12 mouse cellular contexts compared by ENCODE assay signal in the genomic region with DNA sequence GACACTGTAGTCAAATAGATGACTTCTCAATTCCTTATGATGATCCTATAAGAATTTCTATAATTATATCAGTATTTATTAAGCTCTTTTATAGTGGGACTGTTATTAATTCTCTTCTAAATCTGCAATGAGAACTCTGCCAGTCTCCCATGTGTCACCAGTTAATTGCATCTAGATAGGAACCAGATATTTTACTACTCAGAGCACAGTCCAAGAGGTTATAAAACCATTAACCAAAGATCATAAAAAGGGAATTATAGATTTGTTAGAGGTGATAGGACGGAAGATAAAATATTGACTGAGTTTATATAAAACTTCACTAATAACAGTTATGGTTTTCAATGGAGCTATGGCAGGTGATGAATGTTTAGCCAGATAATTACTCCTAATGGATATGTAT. TPM values are rescaled to one million over a fixed set of nuclear protein-coding genes. Genes with fewer than 3 reads are reported as not detected.
ATAC-seq and TF ChIP-seq lines count a peak whose summit lies in the region.
"Had no signal": no experiment of that assay in that cellular context is flagged by ENCODE, and none has a peak within 500 bp of the region (broad histone marks: within the 10 kb centered on the region; RNA-seq: fewer than 3 reads in every experiment).

No protein-coding gene starts in this region.

- 51% methylated on average over 1 of the region's 1 CpGs for WGBS in intestine, embryonic 15.5 days
- WGBS in intestine, postnatal 0 days, result 38% methylated on average over 1 of the region's 1 CpGs
- 53% methylated on average over 1 of the region's 1 CpGs for WGBS in intestine, embryonic 16.5 days
- WGBS in heart, embryonic 12.5 days, result 69% methylated on average over 1 of the region's 1 CpGs

- H3K4me3 ChIP-seq in intestine, embryonic 15.5 days (replicated peaks), result no peak overlapping the region
- no peak overlapping the region for H3K4me3 ChIP-seq in intestine, postnatal 0 days (ENCODE audit: low read depth, low read length)
- H3K4me3 ChIP-seq in intestine, embryonic 16.5 days (ENCODE audit: low read length), result no peak overlapping the region
- no peak overlapping the region for H3K4me3 ChIP-seq in heart, embryonic 12.5 days

- no peak overlapping the region for H3K4me2 ChIP-seq in intestine, embryonic 15.5 days (replicated peaks)
- H3K4me2 ChIP-seq in intestine, postnatal 0 days (replicated peaks; ENCODE audit: low read depth), result no peak overlapping the region
- no peak overlapping the region for H3K4me2 ChIP-seq in intestine, embryonic 16.5 days (ENCODE audit: low read depth, low read length)
- H3K4me2 ChIP-seq in heart, embryonic 12.5 days, result no peak overlapping the region

- no peak overlapping the region for H3K9ac ChIP-seq in intestine, embryonic 15.5 days
- no peak overlapping the region for H3K9ac ChIP-seq in intestine, postnatal 0 days (ENCODE audit: low read depth, low read length)
- H3K9ac ChIP-seq in intestine, embryonic 16.5 days (ENCODE audit: low read depth, low read length), result no peak overlapping the region
- no peak overlapping the region for H3K9ac ChIP-seq in heart, embryonic 12.5 days

- no peaks in the 10 kb centered on the region for H3K36me3 ChIP-seq in intestine, embryonic 15.5 days
- H3K36me3 ChIP-seq in intestine, postnatal 0 days (ENCODE audit: control insufficient read depth, insufficient read depth), result no peaks in the 10 kb centered on the region
- H3K36me3 ChIP-seq in intestine, embryonic 16.5 days (ENCODE audit: control insufficient read depth, insufficient read depth, low read length), result no peaks in the 10 kb centered on the region
- no peaks in the 10 kb centered on the region for H3K36me3 ChIP-seq in heart, embryonic 12.5 days
- H3K36me3 ChIP-seq: G1E had no signal

- H3K27me3 ChIP-seq in intestine, embryonic 15.5 days (replicated peaks), result no peaks in the 10 kb centered on the region
- H3K27me3 ChIP-seq in intestine, postnatal 0 days (replicated peaks; ENCODE audit: control insufficient read depth, insufficient read depth, low read length), result no peaks in the 10 kb centered on the region
- H3K27me3 ChIP-seq in intestine, embryonic 16.5 days (replicated peaks; ENCODE audit: control insufficient read depth, insufficient read depth, low read length), result no peaks in the 10 kb centered on the region
- H3K27me3 ChIP-seq in heart, embryonic 12.5 days (replicated peaks), result no peaks in the 10 kb centered on the region
- H3K27me3 ChIP-seq: CH12.LX, Patski had no signal

- peak; percentile 77 for ATAC-seq in intestine, embryonic 15.5 days
- ATAC-seq in intestine, postnatal 0 days, result no peak
- peak; percentile 92 for ATAC-seq in intestine, embryonic 16.5 days
- ATAC-seq in heart, embryonic 12.5 days (ENCODE audit: insufficient number of reproducible peaks, low FRiP score), result no peak
- ATAC-seq: activated CD4-positive, CD25-positive, alpha-beta regulatory T cell, adult 4 months; CD4-positive, CD25-positive, alpha-beta regulatory T cell, adult 4 months; Patski had no signal

- TF ChIP-seq CTCF in intestine, postnatal 0 days (IDR thresholded peaks at IDR 0.05; ENCODE audit: low read depth), result no peak

- no peaks in the 10 kb centered on the region for H3K9me3 ChIP-seq in intestine, embryonic 15.5 days
- H3K9me3 ChIP-seq in intestine, postnatal 0 days (ENCODE audit: control insufficient read depth), result no peaks in the 10 kb centered on the region
- H3K9me3 ChIP-seq in intestine, embryonic 16.5 days (ENCODE audit: control insufficient read depth, low read length), result no peaks in the 10 kb centered on the region
- no peaks in the 10 kb centered on the region for H3K9me3 ChIP-seq in heart, embryonic 12.5 days (replicated peaks)
- H3K9me3 ChIP-seq: G1E had no signal

- no peaks in the 10 kb centered on the region for H3K4me1 ChIP-seq in intestine, embryonic 15.5 days (replicated peaks)
- H3K4me1 ChIP-seq in intestine, postnatal 0 days (replicated peaks; ENCODE audit: control insufficient read depth, insufficient read depth, low read length), result no peaks in the 10 kb centered on the region
- no peaks in the 10 kb centered on the region for H3K4me1 ChIP-seq in intestine, embryonic 16.5 days (ENCODE audit: control insufficient read depth, insufficient read depth, low read length)
- H3K4me1 ChIP-seq in heart, embryonic 12.5 days (replicated peaks), result no peaks in the 10 kb centered on the region

- H3K27ac ChIP-seq in intestine, embryonic 15.5 days, result no peak overlapping the region
- H3K27ac ChIP-seq in intestine, postnatal 0 days (ENCODE audit: low read depth, low read length), result no peak overlapping the region
- H3K27ac ChIP-seq in intestine, embryonic 16.5 days (ENCODE audit: low read length), result no peak overlapping the region
- H3K27ac ChIP-seq in heart, embryonic 12.5 days (ENCODE audit: poor library complexity, severe bottlenecking), result no peak overlapping the region

RNA-seq across cellular contexts. Expression of gene Olfr1238, which starts 8.6 kb away (rescaled TPM):
- not detected in 2 replicates for polyA plus RNA-seq in intestine, embryonic 15.5 days (2015; fragmentation: Nextera tagmentation; extraction: Ambion mirVana)
- not detected in 2 replicates for polyA plus RNA-seq in intestine, postnatal 0 days (2015; fragmentation: Nextera tagmentation; extraction: Ambion mirVana)
- polyA plus RNA-seq in intestine, embryonic 16.5 days (2015; fragmentation: Nextera tagmentation; extraction: Ambion mirVana), result not detected in 2 replicates
- polyA plus RNA-seq in heart, embryonic 12.5 days (2016; fragmentation: Nextera tagmentation; extraction: Ambion mirVana), result not detected in 2 replicates
- polyA plus RNA-seq: activated CD4-positive, CD25-positive, alpha-beta regulatory T cell, adult 4 months; adrenal gland, adult 2 months; brain, embryonic 14.5 days; C2C12; CD4-positive, CD25-positive, alpha-beta regulatory T cell, adult 4 months; G1E; Patski had no signal

RNA-seq across cellular contexts. Expression of gene Olfr1239, which starts 19.3 kb away (rescaled TPM):
- polyA plus RNA-seq in intestine, embryonic 15.5 days (2015; fragmentation: Nextera tagmentation; extraction: Ambion mirVana), result not detected in 2 replicates
- not detected in 2 replicates for polyA plus RNA-seq in intestine, postnatal 0 days (2015; fragmentation: Nextera tagmentation; extraction: Ambion mirVana)
- polyA plus RNA-seq in intestine, embryonic 16.5 days (2015; fragmentation: Nextera tagmentation; extraction: Ambion mirVana), result not detected in 2 replicates
- polyA plus RNA-seq in heart, embryonic 12.5 days (2016; fragmentation: Nextera tagmentation; extraction: Ambion mirVana), result not detected in 2 replicates
- polyA plus RNA-seq: activated CD4-positive, CD25-positive, alpha-beta regulatory T cell, adult 4 months; adrenal gland, adult 2 months; brain, embryonic 14.5 days; C2C12; CD4-positive, CD25-positive, alpha-beta regulatory T cell, adult 4 months; G1E; Patski had no signal

RNA-seq across cellular contexts. Expression of gene Olfr1234, which starts 36.2 kb away (rescaled TPM):
- not detected in 2 replicates for polyA plus RNA-seq in intestine, embryonic 15.5 days (2015; fragmentation: Nextera tagmentation; extraction: Ambion mirVana)
- polyA plus RNA-seq in intestine, postnatal 0 days (2015; fragmentation: Nextera tagmentation; extraction: Ambion mirVana), result not detected in 2 replicates
- not detected in 2 replicates for polyA plus RNA-seq in intestine, embryonic 16.5 days (2015; fragmentation: Nextera tagmentation; extraction: Ambion mirVana)
- not detected in 2 replicates for polyA plus RNA-seq in heart, embryonic 12.5 days (2016; fragmentation: Nextera tagmentation; extraction: Ambion mirVana)
- polyA plus RNA-seq: activated CD4-positive, CD25-positive, alpha-beta regulatory T cell, adult 4 months; adrenal gland, adult 2 months; brain, embryonic 14.5 days; C2C12; CD4-positive, CD25-positive, alpha-beta regulatory T cell, adult 4 months; G1E; Patski had no signal

RNA-seq across cellular contexts. Expression of gene Olfr1240, which starts 41.9 kb away (rescaled TPM):
- not detected in 2 replicates for polyA plus RNA-seq in intestine, embryonic 15.5 days (2015; fragmentation: Nextera tagmentation; extraction: Ambion mirVana)
- polyA plus RNA-seq in intestine, postnatal 0 days (2015; fragmentation: Nextera tagmentation; extraction: Ambion mirVana), result not detected in 2 replicates
- not detected in 2 replicates for polyA plus RNA-seq in intestine, embryonic 16.5 days (2015; fragmentation: Nextera tagmentation; extraction: Ambion mirVana)
- polyA plus RNA-seq in heart, embryonic 12.5 days (2016; fragmentation: Nextera tagmentation; extraction: Ambion mirVana), result not detected in 2 replicates
- polyA plus RNA-seq: activated CD4-positive, CD25-positive, alpha-beta regulatory T cell, adult 4 months; adrenal gland, adult 2 months; brain, embryonic 14.5 days; C2C12; CD4-positive, CD25-positive, alpha-beta regulatory T cell, adult 4 months; G1E; Patski had no signal

RNA-seq across cellular contexts. Expression of gene Olfr1233, which starts 58.7 kb away (rescaled TPM):
- polyA plus RNA-seq in intestine, embryonic 15.5 days (2015; fragmentation: Nextera tagmentation; extraction: Ambion mirVana), result not detected in 2 replicates
- not detected in 2 replicates for polyA plus RNA-seq in intestine, postnatal 0 days (2015; fragmentation: Nextera tagmentation; extraction: Ambion mirVana)
- not detected in 2 replicates for polyA plus RNA-seq in intestine, embryonic 16.5 days (2015; fragmentation: Nextera tagmentation; extraction: Ambion mirVana)
- not detected in 2 replicates for polyA plus RNA-seq in heart, embryonic 12.5 days (2016; fragmentation: Nextera tagmentation; extraction: Ambion mirVana)
- polyA plus RNA-seq: adrenal gland, adult 2 months; brain, embryonic 14.5 days; C2C12; CD4-positive, CD25-positive, alpha-beta regulatory T cell, adult 4 months; G1E; Patski had no signal

Comparison
In these comparisons a context has a peak if more than half of its experiments do, and no peak if none do; other contexts are left out.
1. ATAC-seq: peak in intestine, embryonic 15.5 days (single experiment) and intestine, embryonic 16.5 days (single experiment); none in intestine, postnatal 0 days (single experiment) and heart, embryonic 12.5 days (single experiment).